Mouse (Mus musculus) fat pad, adult 2 months (tissue): Measurements from ENCODE around the gene Adamts12.

Experiments used
- DNase-seq: peaks from one replicate; pipeline ENCODE4 v3.0.0-alpha.2; 2011; ENCODE audit warnings: low read depth, low spot score; ENCODE audit errors: extremely low read depth

The Adamts12 gene

DNA sequence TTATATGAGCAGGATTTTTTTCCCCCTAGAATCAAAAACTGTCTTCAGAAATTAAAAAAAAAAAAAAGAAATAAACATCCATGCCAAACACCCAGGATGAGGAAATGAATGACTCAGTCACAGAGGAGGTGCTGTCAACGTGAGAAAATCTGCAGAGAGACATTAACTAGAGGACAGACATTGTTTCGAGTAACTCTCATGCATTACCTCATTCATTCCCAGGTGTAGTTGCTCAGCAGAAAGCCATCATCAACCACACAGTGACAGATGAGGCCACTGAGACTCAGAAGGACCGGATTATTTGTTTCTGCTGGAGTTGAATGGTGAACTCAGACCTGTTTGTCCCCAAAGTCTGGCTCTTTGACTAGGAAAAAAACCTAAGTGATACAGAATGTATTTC lies 81.0 kb downstream of the Adamts12 start:
- no peak for DNase-seq

DNA sequence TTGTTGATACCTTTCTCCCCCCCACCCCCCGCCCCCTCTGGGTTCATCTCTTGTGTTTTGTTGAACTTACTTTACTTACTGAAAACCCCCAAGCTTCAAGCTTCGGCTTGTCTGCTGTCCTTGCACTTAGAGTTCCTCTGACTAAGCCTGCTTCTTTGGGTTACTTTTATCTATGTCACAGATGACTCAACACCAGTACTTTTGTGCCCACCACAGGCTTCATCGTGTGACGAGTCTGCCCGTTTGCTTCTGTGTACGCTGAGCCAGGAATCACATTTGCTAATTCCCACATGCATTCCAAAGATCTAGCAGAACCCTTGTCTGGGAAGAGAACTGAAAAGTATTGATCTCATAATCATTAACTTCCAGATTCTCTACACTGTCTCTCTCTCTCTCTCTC lies 94.8 kb downstream of the Adamts12 start:
- DNase-seq, result no peak

- DNase-seq, result no peak
Observed at GRCm38 (mm10) chr15:11160759-11161158, 96.2 kb downstream of the Adamts12 start.

- DNase-seq, result no peak
Observed at GRCm38 (mm10) chr15:11165883-11166282, 101.3 kb downstream of the Adamts12 start.

GRCm38 (mm10) chr15:11173884-11174470 lies 109.4 kb downstream of the Adamts12 start:
- DNase-seq, result no peak

DNA sequence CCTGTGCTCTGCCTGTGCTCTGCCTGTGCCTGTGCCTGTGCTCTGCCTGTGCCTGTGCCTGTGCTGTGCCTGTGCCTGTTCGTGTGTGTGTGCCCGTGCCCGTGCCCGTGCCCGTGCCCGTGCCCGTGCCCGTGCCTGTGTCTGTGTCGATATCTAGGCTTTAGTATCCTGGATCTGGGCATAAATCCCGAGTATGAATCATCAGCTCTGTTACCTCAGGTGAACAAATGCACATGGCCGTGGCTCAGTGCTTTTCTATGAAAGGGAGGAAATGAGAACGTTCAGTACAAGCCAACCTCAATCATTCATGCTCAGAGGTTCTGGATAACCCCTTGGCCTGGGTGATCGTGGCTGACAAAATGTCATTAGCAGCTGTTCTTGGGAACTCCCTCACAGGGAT lies 110.3 kb downstream of the Adamts12 start:
- DNase-seq, result no peak

DNA sequence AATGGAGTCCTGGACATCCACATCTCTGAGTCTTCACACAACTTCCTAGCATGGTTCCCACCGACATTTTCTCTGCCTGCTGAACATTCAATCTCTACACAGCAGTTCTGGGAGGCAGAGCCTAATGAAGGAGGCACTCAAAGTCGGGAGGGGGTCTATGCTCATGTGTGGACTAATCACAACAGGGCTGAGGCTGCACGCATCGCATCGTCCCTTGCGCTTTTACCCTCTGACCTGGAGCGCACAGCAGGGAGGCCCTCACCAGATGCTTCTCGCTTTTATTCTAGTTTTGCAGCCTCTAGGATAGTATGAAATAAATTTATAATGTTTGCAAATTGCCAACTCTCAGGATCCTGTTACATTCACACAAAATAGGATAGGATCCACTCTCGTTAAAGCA lies 112.9 kb downstream of the Adamts12 start:
- no peak for DNase-seq

GRCm38 (mm10) chr15:11179751-11180169 lies 115.2 kb downstream of the Adamts12 start:
- DNase-seq, result no peak

- no peak for DNase-seq
Observed at GRCm38 (mm10) chr15:11186711-11187110, 122.1 kb downstream of the Adamts12 start.

DNA sequence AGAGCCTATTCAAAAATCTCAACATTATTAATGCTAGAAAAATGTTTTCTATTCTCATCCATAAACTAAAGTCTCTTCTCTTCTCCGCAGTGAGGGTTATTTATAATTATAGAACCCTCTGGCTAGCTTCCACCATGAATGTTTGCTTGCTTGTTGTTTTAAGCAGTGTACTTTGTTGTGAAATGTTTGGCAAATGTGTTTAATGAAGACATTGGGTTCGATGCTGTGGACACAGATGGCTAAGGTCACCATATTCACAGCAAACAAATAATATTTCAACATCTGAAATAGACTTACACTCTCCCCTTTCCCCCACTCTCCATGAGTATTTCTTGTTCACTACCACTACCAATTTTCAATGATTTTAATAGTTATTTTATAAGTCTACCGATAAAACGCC lies 125.9 kb downstream of the Adamts12 start:
- no peak for DNase-seq

DNA sequence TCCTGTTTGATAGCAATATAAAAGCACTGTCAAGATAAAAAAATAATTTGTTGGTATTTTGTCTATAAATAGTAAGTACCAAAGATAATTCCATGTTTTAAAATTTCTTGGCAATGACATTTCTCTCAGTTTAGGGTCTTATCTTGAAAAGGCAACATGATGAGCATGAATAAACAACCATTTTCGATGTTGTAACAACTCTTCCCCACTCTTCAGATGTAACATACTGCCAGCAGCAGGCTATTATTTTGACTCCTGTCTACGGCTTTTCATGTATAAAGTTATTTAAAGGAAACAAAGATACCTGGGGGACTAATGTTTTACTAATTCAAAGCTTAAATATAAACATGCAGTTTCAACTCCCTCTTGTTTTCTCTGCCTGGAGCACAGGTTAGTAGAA lies 128.2 kb downstream of the Adamts12 start:
- no peak for DNase-seq

DNA sequence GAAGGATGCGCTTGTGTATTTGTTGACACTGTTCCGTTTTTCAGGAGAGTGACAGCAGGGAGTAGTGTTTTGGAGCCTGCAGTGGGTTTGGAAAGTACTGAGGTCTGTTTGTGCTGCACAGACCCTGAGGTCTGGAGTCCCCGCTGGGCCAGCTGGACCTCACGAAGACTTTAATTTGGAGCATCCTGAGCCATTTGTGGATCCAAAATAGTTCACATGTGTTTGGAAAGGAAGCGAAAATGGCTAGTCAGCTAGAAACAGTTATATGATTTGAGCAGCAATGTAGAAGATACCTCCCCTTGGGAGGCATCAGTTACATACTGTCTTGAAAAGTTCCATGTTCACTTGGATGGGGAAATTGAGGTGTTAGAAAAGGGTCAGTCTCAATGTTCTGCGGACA lies 132.5 kb downstream of the Adamts12 start:
- no peak for DNase-seq

DNA sequence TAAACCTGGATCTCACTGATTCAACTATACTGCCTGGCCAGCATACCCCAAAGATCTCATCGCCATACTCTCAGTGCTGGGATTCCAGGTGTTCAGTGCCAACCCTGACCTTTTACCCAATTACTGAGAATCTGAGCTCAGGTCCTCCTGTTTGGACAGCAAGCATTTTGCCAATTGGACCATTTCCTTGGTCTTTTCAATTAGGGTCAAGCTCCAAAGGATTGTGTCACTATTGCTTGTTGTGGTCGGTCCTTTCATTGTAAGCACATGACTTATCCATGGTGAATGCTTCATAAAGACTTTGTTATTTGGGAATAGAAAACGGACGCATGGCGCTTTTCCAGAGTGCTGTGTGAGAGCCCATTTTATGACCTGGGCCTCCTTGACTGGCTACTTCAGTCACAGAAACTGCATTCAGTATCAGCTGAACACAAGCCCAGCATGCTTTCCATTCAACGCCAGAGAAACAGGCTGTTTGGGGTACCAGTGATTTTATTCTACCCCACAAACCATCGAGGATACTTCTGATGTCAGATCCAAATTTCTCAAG lies 133.7 kb downstream of the Adamts12 start:
- DNase-seq, result no peak

GRCm38 (mm10) chr15:11203084-11203483 lies 138.5 kb downstream of the Adamts12 start:
- no peak for DNase-seq

- no peak for DNase-seq
Observed at GRCm38 (mm10) chr15:11204934-11205333, 140.3 kb downstream of the Adamts12 start.

DNA sequence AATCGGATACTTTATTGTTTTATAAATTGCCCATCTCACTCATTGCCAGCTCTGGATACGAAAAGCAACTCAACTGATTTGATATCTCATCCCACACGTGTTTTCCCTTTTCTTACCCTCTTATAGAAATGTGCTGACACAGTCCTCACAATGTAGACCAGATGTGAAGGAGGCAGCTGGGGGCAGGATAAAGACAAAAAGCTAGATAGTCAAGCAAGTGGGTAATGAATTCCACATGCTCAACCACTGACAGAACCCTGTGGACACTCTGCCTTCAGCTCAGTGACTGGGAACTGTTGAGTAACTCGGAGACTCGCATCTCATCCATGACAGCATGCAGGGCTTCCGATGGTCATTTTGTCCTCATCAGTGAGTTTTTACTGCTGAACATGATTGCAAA lies 146.4 kb downstream of the Adamts12 start:
- no peak for DNase-seq

DNA sequence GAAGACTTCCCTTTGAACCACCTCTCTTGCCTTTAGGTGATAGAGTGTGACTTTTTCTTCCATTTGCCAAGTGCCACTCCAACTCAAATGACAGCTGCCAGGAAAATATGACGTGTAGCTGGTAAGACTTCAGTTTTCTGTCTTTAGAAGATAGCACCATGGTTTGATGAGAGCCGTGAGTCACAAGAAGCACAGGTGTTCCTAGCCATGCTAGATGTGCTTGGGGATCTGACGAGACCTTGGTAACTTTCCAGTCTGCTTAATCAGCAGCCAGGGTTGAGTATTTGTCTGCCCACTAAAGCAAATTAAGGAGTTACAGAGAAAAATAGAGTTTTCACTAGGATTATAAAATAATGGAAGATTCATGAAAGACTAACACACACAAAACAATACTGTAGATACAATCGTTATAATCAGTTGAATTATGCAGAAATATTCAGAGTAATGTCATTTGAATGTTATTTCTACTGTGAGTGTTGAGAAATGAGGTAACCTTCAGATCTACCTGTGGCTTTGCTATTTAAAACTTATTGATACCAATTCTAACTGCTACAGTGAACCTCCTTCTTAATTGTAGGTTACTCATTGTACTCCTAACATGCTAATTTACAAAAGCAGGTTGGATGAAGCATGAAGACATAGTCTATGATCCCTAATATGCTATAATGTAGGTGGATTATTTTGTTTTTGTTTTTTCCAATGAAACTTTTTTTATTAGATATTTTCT lies 169.5 kb downstream of the Adamts12 start:
- no peak for DNase-seq

DNA sequence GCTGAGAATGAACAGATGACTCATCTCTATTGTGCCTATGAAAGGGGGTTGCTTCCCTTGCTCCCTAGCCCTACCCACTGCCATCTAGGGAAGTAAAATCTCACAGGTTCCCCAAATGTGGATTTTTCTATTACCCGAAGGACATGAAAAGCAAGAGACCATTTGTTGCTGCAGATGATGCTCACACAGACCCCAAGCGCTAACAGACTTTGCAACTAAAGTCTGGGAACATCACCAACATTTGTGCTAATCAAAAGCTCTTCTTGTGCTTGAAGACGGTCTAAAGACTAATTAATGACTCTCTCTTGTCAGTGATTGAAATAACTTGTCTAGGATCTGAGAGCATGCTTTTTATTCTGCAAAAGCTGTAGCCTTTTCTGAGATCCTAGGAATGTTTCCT lies 175.8 kb downstream of the Adamts12 start:
- DNase-seq, result no peak

GRCm38 (mm10) chr15:11241288-11241687 lies 176.7 kb downstream of the Adamts12 start:
- DNase-seq, result no peak

DNA sequence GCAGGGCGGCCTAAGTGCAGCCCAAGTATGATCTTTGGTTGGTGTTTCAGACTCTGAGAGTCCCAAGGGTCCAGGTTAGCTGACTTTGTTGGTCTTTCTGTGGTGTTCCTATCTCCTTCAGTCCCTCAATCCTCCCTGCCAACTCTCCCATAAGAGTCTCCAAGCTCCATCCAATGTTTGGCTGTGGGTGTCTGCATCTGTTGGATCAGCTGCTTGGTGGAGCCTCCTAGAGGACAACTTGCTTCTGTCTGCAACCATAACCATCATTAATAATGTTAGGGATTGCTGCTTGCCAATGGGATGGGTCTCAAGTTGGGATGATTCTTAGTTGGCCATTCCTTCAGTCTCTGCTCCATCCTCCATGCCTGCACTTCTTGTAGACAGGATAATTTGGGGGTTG lies 181.8 kb downstream of the Adamts12 start:
- no peak for DNase-seq

DNA sequence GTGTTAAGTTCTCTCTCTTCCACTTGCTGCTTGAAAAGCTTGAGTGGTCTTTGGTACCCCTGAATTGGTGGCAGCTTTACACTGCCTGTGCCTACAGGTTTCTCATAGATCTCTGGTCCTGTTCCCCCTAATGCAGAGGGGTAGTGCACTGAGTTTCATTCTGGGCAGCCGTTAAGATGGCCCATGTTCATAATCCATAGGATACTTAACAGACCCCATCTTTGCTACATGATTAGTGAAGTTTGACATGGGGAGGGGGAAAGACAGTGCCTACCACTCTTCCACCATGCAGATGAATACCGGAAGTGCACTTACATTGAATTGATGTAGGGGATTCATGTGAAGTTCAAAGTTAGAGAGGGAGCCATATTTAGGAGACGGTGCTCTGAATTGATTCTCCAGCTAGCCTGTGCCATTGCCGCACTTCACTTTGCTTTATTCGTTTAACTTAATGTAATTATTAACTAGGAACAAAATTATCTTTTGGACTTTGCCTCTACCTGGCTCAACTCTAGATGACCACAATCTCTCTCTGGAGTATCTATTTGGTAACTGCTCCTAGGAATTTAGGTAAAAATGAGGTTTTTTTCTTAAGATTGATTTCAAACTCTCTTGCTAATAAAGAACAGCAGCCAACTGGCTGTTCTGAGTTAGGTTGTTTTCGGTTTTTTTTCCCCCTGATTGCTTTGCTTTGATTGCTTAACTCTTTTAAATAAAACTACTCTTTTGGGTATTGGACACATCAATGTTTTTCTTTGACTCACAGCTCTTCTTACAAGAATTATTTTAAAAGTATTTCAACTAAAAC lies 214.9 kb downstream of the Adamts12 start:
- no peak for DNase-seq
